Mouse (Mus musculus): ENCODE results near the gene Prdx5. TPM values are rescaled to one million over a fixed set of nuclear protein-coding genes. Genes with fewer than 3 reads are reported as not detected.

The Prdx5 gene
- polyA plus RNA-seq, 1 experiment from 2014 or later = 245 TPM

DNA sequence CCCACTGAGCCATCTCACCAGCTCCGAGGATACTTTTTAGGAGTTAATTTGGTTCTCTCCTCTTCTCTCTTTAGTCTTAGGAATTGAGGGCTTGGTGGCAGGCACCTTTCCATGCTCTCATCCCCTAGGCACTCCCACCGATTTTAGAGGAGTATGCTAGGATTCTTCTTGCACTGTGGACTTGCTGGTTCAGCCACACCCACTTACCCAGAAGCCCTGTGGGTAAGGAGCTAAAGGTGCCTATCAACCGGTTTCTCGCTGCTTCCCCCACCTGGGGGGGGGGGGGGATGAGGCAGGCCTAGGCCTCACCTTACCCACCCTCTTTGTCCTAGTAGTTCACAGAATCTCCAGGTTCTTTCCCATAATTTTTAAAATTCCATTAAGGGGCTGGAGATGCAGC is 37.8 kb upstream of the Prdx5 start:
- H3K4me1 ChIP-seq = peaks cover 26% of the 10 kb centered on the region
- no peaks in the 10 kb centered on the region for H3K9me3 ChIP-seq
- 56% methylated on average over 4 of the region's 4 CpGs for WGBS
- no peak for ATAC-seq (ENCODE audit: borderline replicate concordance, extremely low read depth, low FRiP score, low TSS enrichment)
- no peaks in the 10 kb centered on the region for H3K27me3 ChIP-seq
- no peak overlapping the region for H3K9ac ChIP-seq
- H3K27ac ChIP-seq = no peak overlapping the region
- H3K4me2 ChIP-seq = no peak overlapping the region
- H3K36me3 ChIP-seq = peaks cover 3% of the 10 kb centered on the region; the same call in 1 of the 2 replicates
- H3K4me3 ChIP-seq = no peak overlapping the region

DNA sequence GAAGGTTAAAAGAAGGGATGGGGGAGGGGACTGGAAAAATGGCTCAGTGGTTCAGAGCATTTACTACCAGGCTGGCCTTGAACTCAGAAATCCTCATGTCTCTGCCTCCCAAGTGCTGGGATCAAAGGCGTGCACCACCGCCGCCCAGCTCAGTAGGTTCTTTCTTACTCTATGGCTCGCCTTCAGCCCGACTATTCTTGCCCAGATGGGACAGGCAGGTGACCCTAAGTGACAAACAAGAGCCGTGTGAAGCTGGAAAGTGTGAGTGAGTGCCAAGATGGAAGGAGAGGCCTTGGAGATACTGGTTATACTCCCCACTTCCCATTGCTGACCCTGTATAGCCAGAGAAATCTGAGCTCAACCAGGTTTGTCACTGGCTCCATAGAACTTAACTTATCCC is 33.8 kb upstream of the Prdx5 start:
- no peak overlapping the region for H3K27ac ChIP-seq
- H3K4me1 ChIP-seq = peaks cover 24% of the 10 kb centered on the region
- H3K36me3 ChIP-seq = peaks cover 3% of the 10 kb centered on the region; the same call in 1 of the 2 replicates
- no peak overlapping the region for H3K9ac ChIP-seq
- H3K27me3 ChIP-seq = no peaks in the 10 kb centered on the region
- 92% methylated on average over 6 of the region's 6 CpGs for WGBS
- no peak overlapping the region for H3K4me3 ChIP-seq
- no peak for ATAC-seq (ENCODE audit: borderline replicate concordance, extremely low read depth, low FRiP score, low TSS enrichment)
- H3K4me2 ChIP-seq = no peak overlapping the region
- H3K9me3 ChIP-seq = no peaks in the 10 kb centered on the region

DNA sequence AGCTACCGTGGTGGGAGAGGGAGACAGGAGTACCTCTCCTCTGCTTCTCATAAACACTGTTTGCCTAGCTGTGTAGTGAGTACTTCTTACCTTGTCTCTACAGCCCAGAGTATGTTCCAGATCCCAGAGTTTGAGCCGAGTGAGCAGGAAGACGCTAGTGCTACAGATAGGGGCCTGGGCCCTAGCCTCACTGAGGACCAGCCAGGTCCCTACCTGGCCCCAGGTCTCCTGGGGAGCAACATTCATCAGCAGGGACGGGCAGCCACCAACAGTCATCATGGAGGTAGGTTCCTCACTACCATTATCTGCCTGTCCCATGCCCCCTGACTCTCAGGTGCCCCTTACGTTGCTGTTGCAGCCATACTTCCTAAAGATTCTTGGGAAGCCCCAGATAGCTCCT is 32.9 kb upstream of the Prdx5 start:
- Histone ChIP-seq H3K4me1 (peaks cover 24% of the 10 kb centered on the region), H3K27ac (peak overlapping the region; percentile 94), H3K9me3 (no peaks in the 10 kb centered on the region), H3K9ac (peak overlapping the region; percentile 91), H3K4me2 (peak overlapping the region; percentile 98), H3K4me3 (peak overlapping the region; percentile 75), H3K36me3 (peaks cover 3% of the 10 kb centered on the region; the same call in 1 of the 2 replicates), H3K27me3 (no peaks in the 10 kb centered on the region)
- 25% methylated on average over 5 of the region's 5 CpGs for WGBS
- peak; percentile 1; the same call in 1 of the 2 replicates for ATAC-seq (ENCODE audit: borderline replicate concordance, extremely low read depth, low FRiP score, low TSS enrichment)

DNA sequence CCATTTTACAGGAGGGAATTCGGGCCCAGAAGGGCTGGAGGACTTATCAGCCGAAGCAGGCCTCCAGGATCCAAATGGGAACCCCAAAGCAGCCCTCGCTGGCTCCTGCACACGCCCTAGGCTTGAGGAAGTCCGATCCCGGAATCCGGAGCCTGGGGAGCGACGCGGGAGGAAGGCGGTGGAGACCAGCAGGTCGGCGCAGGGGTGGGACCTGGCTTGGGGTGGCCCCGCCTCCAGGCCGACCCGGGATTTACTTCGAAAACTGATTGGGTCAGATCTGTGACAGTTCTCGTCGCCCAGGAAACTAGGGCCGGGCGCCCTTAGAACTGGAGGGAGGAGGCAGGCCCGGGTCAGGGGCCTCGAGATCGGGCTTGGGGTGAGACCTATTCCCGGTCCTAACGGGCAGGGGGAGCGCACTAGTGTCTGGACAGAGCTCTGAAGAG is 32.4 kb upstream of the Prdx5 start, which contains the start of gene Gpr137:
Gpr137 (minus strand) TSS at position 232 of the 443 bp plus-strand sequence.
- Histone ChIP-seq H3K27me3 (no peaks in the 10 kb centered on the region), H3K4me3 (peak within 1 kb of the TSS; percentile 75), H3K27ac (peak within 1 kb of the TSS; percentile 94), H3K4me2 (peak within 1 kb of the TSS; percentile 98), H3K36me3 (peaks cover 3% of the 10 kb centered on the region; the same call in 1 of the 2 replicates), H3K4me1 (peaks cover 24% of the 10 kb centered on the region), H3K9me3 (no peaks in the 10 kb centered on the region), H3K9ac (peak within 1 kb of the TSS; percentile 91)
- WGBS = under 1% methylated on average over 27 of the region's 27 CpGs
- ATAC-seq (ENCODE audit: borderline replicate concordance, extremely low read depth, low FRiP score, low TSS enrichment) = peak; percentile 90

DNA sequence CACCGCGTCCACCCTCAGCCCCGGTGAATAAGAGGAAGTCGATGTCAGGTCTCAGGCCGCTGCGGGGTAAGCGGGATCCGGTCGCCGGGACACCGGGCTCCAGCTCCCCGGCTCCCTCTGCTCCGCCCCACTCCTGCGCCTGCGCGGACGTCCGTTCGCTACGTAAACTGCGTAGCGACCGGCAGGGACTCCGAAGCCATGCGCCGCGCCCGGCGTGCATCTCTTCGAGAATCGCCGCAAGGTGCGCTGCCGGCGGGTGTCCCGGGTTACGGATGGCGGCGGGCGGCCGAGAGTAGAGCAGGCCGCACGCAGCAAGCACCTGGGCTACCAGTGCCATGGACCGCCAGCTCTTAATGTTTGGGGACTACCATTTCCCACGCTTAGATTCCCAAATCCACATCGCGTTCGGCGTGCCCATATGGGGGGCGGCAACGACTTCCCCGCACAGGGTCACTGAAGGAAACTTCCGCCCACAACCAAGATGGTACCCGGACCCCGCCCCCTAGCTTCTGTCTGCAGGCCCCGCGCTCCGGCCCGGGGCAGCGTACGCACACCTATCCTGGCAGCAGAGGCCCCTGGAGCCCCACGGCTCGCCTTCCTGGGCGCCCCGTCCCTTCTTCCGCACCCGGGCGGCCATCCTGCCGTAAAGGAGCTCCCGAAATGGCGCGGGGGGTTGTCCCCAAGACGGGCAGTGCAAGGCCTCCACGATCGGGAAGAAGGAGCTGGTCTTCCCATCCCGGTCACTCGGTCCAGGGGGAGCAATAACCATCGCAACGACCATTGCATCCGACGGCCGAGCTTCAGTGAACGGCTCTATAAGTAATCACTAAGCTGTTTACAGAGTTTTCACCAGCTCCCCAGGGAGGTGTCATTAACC is 31.7 kb upstream of the Prdx5 start, which contains the start of gene Bad:
Bad (plus strand) TSS at position 490 of the 877 bp plus-strand sequence.
- WGBS = under 1% methylated on average over 83 of the region's 83 CpGs
- Histone ChIP-seq H3K4me1 (peaks cover 24% of the 10 kb centered on the region), H3K36me3 (peaks cover under 1% of the 10 kb centered on the region; the same call in 1 of the 2 replicates), H3K27ac (peak within 1 kb of the TSS; percentile 94), H3K4me2 (peak within 1 kb of the TSS; percentile 98), H3K9ac (peak within 1 kb of the TSS; percentile 91), H3K27me3 (no peaks in the 10 kb centered on the region; the same call in 1 of the 2 replicates), H3K4me3 (peak within 1 kb of the TSS; percentile 75), H3K9me3 (no peaks in the 10 kb centered on the region)
- ATAC-seq (ENCODE audit: borderline replicate concordance, extremely low read depth, low FRiP score, low TSS enrichment) = peak; percentile 87

DNA sequence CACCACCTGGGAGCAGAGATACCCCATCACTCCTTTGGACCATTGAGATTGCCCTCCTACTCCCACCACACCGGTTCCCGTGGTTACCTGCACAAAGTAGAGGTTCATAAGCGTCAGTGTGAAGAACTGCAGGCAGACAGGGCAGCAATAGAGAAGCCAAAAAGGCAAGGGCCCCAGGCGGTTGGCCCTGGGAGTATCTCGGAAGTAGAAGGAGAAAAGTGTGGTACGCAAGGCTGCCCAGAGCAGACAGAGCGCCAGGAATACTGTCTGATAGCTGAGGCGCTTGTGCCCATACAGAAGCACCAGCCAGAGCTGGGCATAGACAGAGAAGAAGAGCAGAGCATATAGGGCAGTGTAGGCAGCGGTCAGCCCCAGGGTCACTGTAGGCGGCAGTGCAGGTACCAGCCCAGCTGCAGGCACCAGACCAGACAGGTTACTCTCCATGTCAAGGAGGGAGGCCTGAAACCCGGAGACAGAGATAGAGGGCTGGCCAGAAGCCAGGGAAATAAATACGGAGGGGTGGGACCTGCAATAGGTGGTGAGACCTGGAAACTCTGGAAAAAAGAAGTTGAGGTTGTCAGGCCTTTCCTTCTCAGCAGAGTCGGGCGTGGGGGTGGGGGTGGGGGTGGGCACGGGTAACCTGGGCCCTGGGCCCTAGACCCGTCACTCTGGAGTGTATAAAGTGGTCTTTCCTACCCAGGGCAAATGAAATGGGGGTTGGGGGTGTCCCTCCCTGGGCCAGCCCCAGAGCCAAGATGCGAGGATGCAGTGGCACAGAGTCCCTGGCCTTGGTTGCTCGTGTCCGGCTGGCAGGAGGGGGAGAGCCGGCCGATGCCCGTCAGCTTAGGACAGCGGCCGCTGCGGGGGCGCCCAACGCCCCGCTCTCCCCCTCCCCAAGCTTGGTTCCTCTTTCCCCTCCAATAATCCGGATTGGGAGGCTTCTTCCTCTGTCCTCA is 30.8 kb upstream of the Prdx5 start:
- WGBS = 18% methylated on average over 27 of the region's 29 CpGs
- Histone ChIP-seq H3K4me1 (peaks cover 24% of the 10 kb centered on the region), H3K9ac (peak overlapping the region; percentile 79), H3K9me3 (no peaks in the 10 kb centered on the region), H3K27me3 (peaks cover 8% of the 10 kb centered on the region), H3K4me2 (peak overlapping the region; percentile 98), H3K4me3 (peak overlapping the region; percentile 75), H3K36me3 (no peaks in the 10 kb centered on the region), H3K27ac (peak overlapping the region; percentile 46)
- ATAC-seq (ENCODE audit: borderline replicate concordance, extremely low read depth, low FRiP score, low TSS enrichment) = peak; percentile 16; the same call in 1 of the 2 replicates

DNA sequence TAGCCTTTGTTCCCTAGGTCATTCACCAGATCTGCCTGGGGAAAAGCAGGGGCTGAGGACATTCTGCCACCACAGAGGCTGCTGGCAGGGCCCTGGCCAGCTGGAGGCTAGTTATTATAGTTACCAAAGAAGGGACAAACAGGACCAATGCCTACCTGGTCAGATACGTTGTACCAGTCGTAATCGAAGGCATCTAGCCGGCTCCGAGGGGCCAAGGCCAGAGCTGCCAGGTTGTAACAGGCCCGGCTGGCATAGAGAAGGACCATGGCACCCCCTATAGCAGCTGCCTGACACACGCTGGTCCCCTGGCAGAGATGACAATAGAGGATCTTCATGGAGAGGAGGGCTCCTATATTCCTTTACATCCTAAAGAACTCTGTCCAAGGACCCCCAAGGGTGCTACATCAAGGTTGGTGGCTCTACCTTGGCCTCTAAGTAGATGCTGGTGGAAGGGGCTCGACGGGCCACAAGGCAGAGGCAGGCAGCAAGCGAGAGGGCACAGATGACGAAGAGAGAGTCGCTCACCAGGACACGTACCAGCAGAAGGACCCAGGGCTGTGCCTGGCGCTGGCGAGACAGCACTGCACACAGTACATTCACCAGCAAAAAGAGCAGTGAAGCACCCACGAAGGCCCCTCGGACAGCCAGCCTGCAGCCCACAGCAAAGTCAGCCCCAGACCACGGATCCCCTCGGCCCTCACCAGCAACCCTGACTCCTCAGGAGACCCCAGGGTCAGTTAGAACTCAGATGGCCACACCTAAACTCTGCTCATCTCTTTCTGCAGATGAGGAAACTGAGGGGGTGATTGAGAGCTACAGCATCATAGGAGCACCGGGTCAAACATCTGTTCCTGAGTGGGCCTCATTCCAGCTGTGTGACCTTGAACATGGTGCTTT is 29.4 kb upstream of the Prdx5 start:
- Histone ChIP-seq H3K36me3 (no peaks in the 10 kb centered on the region), H3K4me2 (peak overlapping the region; percentile 98; the same call in 1 of the 2 replicates), H3K4me3 (no peak overlapping the region), H3K27me3 (peaks cover 21% of the 10 kb centered on the region), H3K27ac (no peak overlapping the region), H3K9me3 (no peaks in the 10 kb centered on the region), H3K4me1 (peaks cover 25% of the 10 kb centered on the region), H3K9ac (no peak overlapping the region)
- WGBS = 90% methylated on average over 20 of the region's 20 CpGs
- no peak for ATAC-seq (ENCODE audit: borderline replicate concordance, extremely low read depth, low FRiP score, low TSS enrichment)

DNA sequence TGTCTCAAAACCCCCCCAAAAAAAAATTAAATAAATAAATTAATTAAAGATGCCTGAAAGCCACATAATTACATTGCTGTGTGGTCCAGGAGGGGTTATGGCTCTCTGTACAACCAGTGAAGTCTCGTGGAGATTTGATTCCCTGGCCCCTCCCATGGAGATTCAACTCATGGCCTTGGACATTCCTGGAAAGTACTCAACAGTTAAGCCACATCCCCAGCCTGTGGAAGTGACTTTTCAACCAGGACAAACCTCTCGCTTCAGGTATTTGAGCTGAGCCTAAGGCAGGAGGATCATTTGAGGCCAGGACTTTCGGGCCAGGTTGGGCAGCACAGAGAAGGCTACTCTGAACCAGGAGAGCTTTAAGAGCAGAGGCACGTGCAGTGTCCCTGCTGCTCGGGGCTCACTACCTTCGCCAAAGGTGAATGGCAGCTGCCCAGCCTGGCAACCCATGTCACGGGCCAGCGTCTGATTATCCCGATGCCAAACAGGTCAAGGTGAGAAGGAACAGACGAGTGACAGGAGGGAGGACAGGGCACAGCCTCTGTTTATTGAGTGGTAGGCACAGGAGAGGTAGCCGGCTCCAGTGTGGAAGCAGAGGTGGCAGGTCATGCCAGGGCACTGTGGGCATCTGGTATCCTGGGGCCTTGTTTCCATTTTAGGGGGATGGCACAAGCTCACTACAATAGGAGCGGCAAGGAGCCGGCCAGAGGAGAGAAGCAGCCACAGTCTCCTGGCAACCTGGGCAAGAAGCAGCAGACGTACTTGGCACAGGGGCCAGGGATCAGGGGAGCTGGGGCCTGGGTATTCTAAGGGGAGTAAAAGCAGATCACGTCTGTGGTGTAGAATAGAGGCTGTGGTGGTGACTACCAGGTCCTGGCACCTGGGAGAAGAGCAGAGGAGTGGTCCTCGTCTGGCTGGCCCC is 27.9 kb upstream of the Prdx5 start:
- no peak overlapping the region for H3K9ac ChIP-seq

DNA sequence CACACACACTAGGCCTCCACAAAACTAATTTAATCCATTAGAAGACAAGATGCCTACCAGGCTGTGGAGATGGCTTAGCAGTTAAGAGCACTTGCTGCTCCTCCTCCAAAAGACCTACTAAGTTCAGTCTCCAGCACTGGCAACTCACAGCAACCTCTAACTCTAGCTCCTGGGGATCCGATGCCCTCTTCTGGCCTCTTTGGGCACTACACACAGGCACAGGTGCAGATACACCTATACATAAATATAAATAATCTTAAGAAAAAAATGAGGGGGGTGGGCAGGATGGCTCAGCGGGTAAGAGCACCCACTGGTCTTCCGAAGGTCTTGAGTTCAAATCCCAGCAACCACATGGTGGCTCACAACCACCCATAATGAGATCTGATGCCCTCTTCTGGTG is 26.4 kb upstream of the Prdx5 start:
- Histone ChIP-seq H3K4me3 (no peak overlapping the region), H3K9ac (no peak overlapping the region), H3K9me3 (no peaks in the 10 kb centered on the region), H3K4me2 (no peak overlapping the region), H3K27me3 (peaks cover 51% of the 10 kb centered on the region), H3K27ac (no peak overlapping the region), H3K36me3 (no peaks in the 10 kb centered on the region), H3K4me1 (peaks cover 25% of the 10 kb centered on the region)
- WGBS = 18% methylated on average over 3 of the region's 3 CpGs
- ATAC-seq (ENCODE audit: borderline replicate concordance, extremely low read depth, low FRiP score, low TSS enrichment) = no peak

More for the DNA sequence above, 27.9 kb upstream of the Prdx5 start:
- Histone ChIP-seq H3K9me3 (no peaks in the 10 kb centered on the region), H3K4me1 (peaks cover 27% of the 10 kb centered on the region), H3K27ac (no peak overlapping the region), H3K4me3 (no peak overlapping the region), H3K36me3 (no peaks in the 10 kb centered on the region), H3K4me2 (no peak overlapping the region), H3K27me3 (peaks cover 36% of the 10 kb centered on the region)
- 74% methylated on average over 16 of the region's 16 CpGs for WGBS
- no peak for ATAC-seq (ENCODE audit: borderline replicate concordance, extremely low read depth, low FRiP score, low TSS enrichment)

All from lung, embryonic 15.5 days (tissue).